Mouse (Mus musculus) neutrophil, adult 5-6 weeks (primary cell): ENCODE results near the gene Cd177. TPM values are rescaled to one million over a fixed set of nuclear protein-coding genes. Genes with fewer than 3 reads are reported as not detected.
A peak's percentile ranks its signal among the peaks of the same experiment; 100 is the strongest.
"Not testable (repeated sequence)": the region's sequence is repeated elsewhere in the genome, so short reads cannot be mapped to it uniquely, and the experiment has no call there.

Source experiments
- ATAC-seq: fragments of 151-379, 151-347 bp; 2 replicates; pipeline ENCODE4 v1.8.0; 2017; ENCODE audit warnings: mild to moderate bottlenecking, moderate TSS enrichment; ENCODE audit not compliant: insufficient number of reproducible peaks, poor library complexity, low FRiP score, severe bottlenecking; ENCODE audit errors: extremely low read depth
- total RNA-seq: library from RNA; stranded (forward); fragments of 200-1000 nt; gene quantifications from 2 replicates; pipeline ENCODE4 v1.2.3, GENCODE M21; 2017

The Cd177 gene
- total RNA-seq, result 40.7 and 50.3 TPM in 2 replicates

- ATAC-seq, result no peak
Observed at GRCm38 (mm10) chr7:24760211-24760610, at the start of gene Cd177. Gene Cd177, minus strand, starts transcription at chr7:24760311.

GRCm38 (mm10) chr7:24809041-24809440 lies 48.9 kb upstream of the Cd177 start:
- no peak for ATAC-seq

GRCm38 (mm10) chr7:24804826-24805225 lies 44.7 kb upstream of the Cd177 start:
- no peak for ATAC-seq

GRCm38 (mm10) chr7:24802149-24802767 lies 42.1 kb upstream of the Cd177 start:
- no peak for ATAC-seq

GRCm38 (mm10) chr7:24797918-24798317 lies 37.8 kb upstream of the Cd177 start:
- no peak for ATAC-seq

GRCm38 (mm10) chr7:24776918-24777317 lies 16.8 kb upstream of the Cd177 start, which contains the start of gene Ceacam10:
Gene Ceacam10, plus strand, starts transcription at chr7:24777206.
- peak; percentile 73 for ATAC-seq

GRCm38 (mm10) chr7:24776145-24776544 lies 16.0 kb upstream of the Cd177 start:
- ATAC-seq, result no peak

- ATAC-seq, result no peak
Observed at GRCm38 (mm10) chr7:24773942-24774535, 13.9 kb upstream of the Cd177 start.

- ATAC-seq, result no peak
Observed at GRCm38 (mm10) chr7:24771361-24771760, 11.2 kb upstream of the Cd177 start.

GRCm38 (mm10) chr7:24762574-24762973 lies 2.5 kb upstream of the Cd177 start:
- ATAC-seq, result no peak

- ATAC-seq, result no peak
Observed at GRCm38 (mm10) chr7:24761161-24761560, 1.1 kb upstream of the Cd177 start.

- ATAC-seq, result no peak
Observed at GRCm38 (mm10) chr7:24758520-24758919, 1.6 kb downstream of the Cd177 start.

GRCm38 (mm10) chr7:24753476-24753875 lies 6.6 kb downstream of the Cd177 start:
- no peak for ATAC-seq

GRCm38 (mm10) chr7:24751610-24752009 lies 8.5 kb downstream of the Cd177 start:
- no peak for ATAC-seq

- ATAC-seq, result no peak
Observed at GRCm38 (mm10) chr7:24750695-24751094, 9.4 kb downstream of the Cd177 start.

- ATAC-seq, result peak; percentile 45
Observed at GRCm38 (mm10) chr7:24735970-24736670, 24.0 kb downstream of the Cd177 start.

GRCm38 (mm10) chr7:24726808-24727207 lies 33.3 kb downstream of the Cd177 start, which contains the start of gene Gm4763:
Gene Gm4763, minus strand, starts transcription at chr7:24726908.
- not testable (repeated sequence) for ATAC-seq

- peak; percentile 51; the same call in 1 of the 2 replicates for ATAC-seq
Observed at GRCm38 (mm10) chr7:24715039-24715438, 45.1 kb downstream of the Cd177 start.

GRCm38 (mm10) chr7:24708832-24709292 lies 51.2 kb downstream of the Cd177 start, which contains the start of gene BC049730:
Gene BC049730, plus strand, starts transcription at chr7:24709242.
- ATAC-seq, result no peak

GRCm38 (mm10) chr7:24702841-24703240 lies 57.3 kb downstream of the Cd177 start:
- ATAC-seq, result not testable (repeated sequence)
